Mouse (Mus musculus) cerebellum, adult 2 months (tissue): ENCODE results near the gene Blcap. TPM values are rescaled to one million over a fixed set of nuclear protein-coding genes. Genes with fewer than 3 reads are reported as not detected.

ENCODE experiments used
- DNase-seq, 2 experiments: peaks; one replicate each; pipeline ENCODE4 v3.0.0; 2021
- H3K27ac ChIP-seq: fragments of 200-500 bp; 2 replicates; pipeline ENCODE4 v1.5.1; 2012; ENCODE audit warnings: low read length, control low read depth, inconsistent platforms; ENCODE audit not compliant: insufficient read depth
- H3K27me3 ChIP-seq: fragments of 200-500 bp; 2 replicates; pipeline ENCODE4 v1.6.1; 2012; ENCODE audit warnings: inconsistent platforms, mild to moderate bottlenecking, low read length, moderate library complexity; ENCODE audit not compliant: control insufficient read depth, insufficient read depth
- H3K4me1 ChIP-seq: fragments of 200-500 bp; 2 replicates; pipeline ENCODE4 v1.6.1; 2011; ENCODE audit warnings: low read length; ENCODE audit not compliant: control insufficient read depth, insufficient read depth
- H3K4me3 ChIP-seq: fragments of 200-500 bp; replicated peaks from 2 replicates; pipeline ENCODE3; 2011; ENCODE audit warnings: mild to moderate bottlenecking, low read depth, low read length, control low read depth; ENCODE audit not compliant: insufficient read depth
- CTCF ChIP-seq: fragments of 200-500 bp; IDR thresholded peaks from 2 replicates; pipeline ENCODE4 v1.5.1; 2011; ENCODE audit warnings: low read depth, mild to moderate bottlenecking, control low read depth, low read length, moderate library complexity, borderline replicate concordance; ENCODE audit not compliant: insufficient read depth
- POLR2A ChIP-seq: fragments of 200-500 bp; IDR thresholded peaks from 2 replicates; pipeline ENCODE4 v1.6.1; 2011; ENCODE audit warnings: low read length, control low read depth, borderline replicate concordance; ENCODE audit not compliant: insufficient read depth
- WGBS: fragments of 180-500 bp; shearing (Covaris S2); methylation state at CpG from one replicate; pipeline ENCODE4 v1.1.7; 2018; 5-methylcytosine and 5-hydroxymethylcytosine counted together
- polyA plus RNA-seq: library from polyadenylated mRNA; depleted of rRNA; stranded (reverse); fragments of >200 nt; gene quantifications from 2 replicates; pipeline ENCODE4 v1.2.3, GENCODE M21; 2012

The Blcap gene
- polyA plus RNA-seq, 1 experiment = 124 TPM

DNA sequence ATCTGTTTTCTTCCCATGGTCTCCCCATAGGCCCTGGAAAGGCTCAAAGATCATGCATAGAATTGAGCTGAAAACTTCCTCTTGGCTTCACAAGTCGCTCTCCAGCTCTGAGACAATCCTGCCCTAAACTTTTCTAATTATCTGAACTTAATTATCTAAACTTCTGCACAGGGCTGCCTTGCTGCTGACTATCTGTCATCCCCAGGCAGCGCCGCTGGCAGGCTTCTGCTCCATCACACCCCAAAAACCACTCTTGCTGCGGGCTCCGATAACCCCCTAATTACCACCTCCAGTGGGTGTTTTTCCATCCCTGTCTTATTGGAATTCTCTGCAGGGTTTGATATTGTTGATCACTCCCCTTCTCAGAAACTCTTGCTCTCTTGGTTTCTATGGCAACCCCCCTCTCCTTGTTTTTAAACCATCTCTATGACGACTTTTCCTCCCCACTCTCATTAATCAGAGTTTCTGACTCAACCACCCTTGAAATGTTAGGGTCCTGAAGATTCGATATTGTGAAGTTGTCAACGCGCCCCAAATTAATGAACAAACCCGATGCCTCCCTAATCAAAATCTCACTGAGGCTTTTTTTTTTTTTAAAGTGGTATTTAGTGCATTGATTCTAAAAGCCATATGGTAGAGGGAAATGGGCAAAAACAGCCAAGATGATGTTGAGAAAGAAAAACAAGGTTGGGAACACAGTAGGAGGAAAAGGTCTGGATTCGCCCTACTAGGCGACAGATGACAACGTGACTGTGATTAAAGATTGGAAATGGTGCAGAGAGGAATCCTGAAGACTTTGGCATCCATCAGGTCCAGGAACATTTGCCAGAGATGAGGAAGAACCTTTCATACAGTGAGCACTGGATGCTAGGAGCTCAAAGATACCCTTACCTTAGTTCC, 40.8 kb downstream of the Blcap start:
- H3K27me3 ChIP-seq = no peaks in the 10 kb centered on the region
- no peaks in the 10 kb centered on the region; the same call in 1 of the 2 replicates for H3K4me1 ChIP-seq
- WGBS = 59% methylated on average over 13 of the region's 13 CpGs
- no peak for DNase-seq
- H3K4me3 ChIP-seq = no peak overlapping the region
- TF ChIP-seq POLR2A (no peak), CTCF (no peak)
- H3K27ac ChIP-seq = no peak overlapping the region

DNA sequence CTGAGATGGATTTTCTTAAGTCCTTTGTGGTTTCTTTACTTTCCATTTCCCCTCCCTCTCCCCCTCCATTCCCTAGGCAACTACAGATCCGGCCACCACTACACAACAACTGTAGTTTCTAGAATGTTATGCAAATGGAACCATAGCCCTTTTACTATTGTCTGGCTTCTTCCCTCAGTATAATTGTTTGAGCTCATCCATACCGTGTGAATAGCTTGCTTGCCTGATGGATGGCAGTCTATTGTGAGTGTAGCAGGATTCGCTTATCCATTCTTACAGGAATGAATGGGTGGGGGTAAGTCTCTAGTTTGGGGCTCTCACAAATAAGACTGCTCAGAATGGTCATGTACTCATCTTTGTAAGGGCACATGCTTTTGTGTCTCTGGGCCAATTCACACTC, 48.5 kb downstream of the Blcap start:
- H3K27ac ChIP-seq = no peak overlapping the region
- 33% methylated on average over 3 of the region's 3 CpGs for WGBS
- TF ChIP-seq POLR2A (no peak), CTCF (no peak)
- H3K27me3 ChIP-seq = no peaks in the 10 kb centered on the region
- DNase-seq = no peak
- H3K4me1 ChIP-seq = no peaks in the 10 kb centered on the region
- no peak overlapping the region for H3K4me3 ChIP-seq

DNA sequence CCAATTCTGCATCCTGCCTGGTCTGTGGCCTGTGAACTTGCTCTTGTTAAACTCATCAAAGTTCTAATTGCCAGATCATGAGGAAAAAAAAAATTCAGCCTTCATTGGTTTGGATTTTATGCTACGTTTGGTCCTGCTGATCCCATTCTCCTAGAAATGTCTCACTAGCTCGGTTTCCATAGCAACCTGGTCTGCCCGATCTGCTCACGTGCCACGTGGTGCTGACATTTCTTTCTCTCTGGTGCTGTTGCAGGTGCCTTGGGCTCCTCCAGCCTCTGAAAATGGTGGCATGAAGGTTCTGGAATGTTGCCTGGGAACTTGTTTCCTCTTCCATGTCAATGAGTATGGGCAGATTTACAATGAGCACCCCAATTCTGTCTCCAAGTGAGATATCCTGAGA, 50.6 kb downstream of the Blcap start:
- H3K4me3 ChIP-seq = no peak overlapping the region
- no peaks in the 10 kb centered on the region; the same call in 1 of the 2 replicates for H3K27me3 ChIP-seq
- no peak for TF ChIP-seq CTCF
- TF ChIP-seq POLR2A = no peak
- H3K4me1 ChIP-seq = no peaks in the 10 kb centered on the region
- H3K27ac ChIP-seq = no peak overlapping the region
- 20% methylated on average over 5 of the region's 5 CpGs for WGBS
- no peak for DNase-seq

DNA sequence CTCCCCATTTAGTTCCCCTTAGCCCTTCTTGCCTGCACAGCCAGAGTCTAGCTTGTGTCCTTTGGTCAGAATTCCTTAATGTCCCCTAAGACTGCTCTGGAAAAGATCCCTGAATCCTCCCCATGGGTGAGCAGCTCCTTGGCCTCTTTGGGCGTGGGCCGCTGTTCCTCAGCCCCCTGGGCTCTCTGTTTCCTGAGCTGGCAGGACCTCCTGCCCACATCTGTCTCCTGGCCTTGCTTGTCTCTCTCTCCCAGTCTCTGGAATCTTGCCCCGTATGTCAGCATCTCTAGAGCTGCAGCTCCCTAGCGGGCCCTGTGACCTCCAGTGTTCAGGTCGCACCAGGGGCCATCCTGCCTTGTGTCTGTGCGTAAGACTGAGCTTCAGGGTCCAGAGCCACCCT, 51.6 kb downstream of the Blcap start:
- DNase-seq = no peak
- no peak overlapping the region for H3K4me3 ChIP-seq
- 65% methylated on average over 6 of the region's 6 CpGs for WGBS
- H3K27me3 ChIP-seq = no peaks in the 10 kb centered on the region; the same call in 1 of the 2 replicates
- no peak overlapping the region for H3K27ac ChIP-seq
- H3K4me1 ChIP-seq = no peaks in the 10 kb centered on the region
- TF ChIP-seq CTCF = no peak
- TF ChIP-seq POLR2A = no peak

DNA sequence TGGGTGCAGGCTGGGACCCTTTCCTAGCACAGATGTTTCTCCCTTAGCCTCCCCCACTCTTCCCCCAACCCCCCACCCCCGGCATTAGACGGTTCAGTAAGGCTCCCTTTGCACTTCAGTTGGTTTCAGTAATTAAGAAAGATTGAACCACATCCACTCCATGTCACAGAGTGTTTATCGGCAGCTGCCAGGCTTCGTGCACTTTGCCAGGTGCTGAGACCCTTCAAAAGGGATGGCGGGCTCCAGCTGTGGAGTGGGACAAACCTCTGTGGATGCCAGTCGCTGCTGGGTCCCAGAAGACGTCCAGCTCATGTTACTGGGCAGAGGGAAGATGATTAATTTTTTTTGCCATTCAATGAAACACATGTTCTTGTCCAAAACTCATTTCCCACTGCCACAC, 52.6 kb downstream of the Blcap start:
- DNase-seq = no peak
- Histone ChIP-seq H3K27ac (no peak overlapping the region), H3K4me1 (no peaks in the 10 kb centered on the region), H3K27me3 (no peaks in the 10 kb centered on the region; the same call in 1 of the 2 replicates), H3K4me3 (no peak overlapping the region)
- no peak for TF ChIP-seq POLR2A
- no peak for TF ChIP-seq CTCF
- WGBS = 16% methylated on average over 7 of the region's 7 CpGs

DNA sequence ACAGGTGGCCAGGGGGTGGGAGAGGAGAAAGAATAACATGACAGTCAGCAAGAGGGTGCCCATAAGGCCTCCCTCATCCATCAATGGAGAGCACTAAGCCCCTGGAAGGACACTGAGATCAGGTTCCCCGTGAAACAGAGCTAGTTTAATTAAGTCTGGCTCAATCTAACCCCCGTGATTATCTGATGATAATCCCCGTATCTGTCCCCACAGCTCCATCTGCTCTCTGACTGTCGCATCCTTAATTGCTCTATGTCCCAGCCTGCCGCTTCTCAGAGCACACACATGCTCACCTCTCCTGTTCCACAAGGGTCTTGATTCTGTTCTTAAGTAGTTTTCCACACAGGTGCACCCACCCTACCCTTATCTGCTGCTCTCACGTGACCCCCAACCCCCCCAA, 53.5 kb downstream of the Blcap start:
- Histone ChIP-seq H3K4me1 (no peaks in the 10 kb centered on the region), H3K27ac (no peak overlapping the region), H3K27me3 (no peaks in the 10 kb centered on the region; the same call in 1 of the 2 replicates), H3K4me3 (no peak overlapping the region)
- no peak for DNase-seq
- WGBS = 42% methylated on average over 6 of the region's 6 CpGs
- TF ChIP-seq CTCF (no peak), POLR2A (no peak)

DNA sequence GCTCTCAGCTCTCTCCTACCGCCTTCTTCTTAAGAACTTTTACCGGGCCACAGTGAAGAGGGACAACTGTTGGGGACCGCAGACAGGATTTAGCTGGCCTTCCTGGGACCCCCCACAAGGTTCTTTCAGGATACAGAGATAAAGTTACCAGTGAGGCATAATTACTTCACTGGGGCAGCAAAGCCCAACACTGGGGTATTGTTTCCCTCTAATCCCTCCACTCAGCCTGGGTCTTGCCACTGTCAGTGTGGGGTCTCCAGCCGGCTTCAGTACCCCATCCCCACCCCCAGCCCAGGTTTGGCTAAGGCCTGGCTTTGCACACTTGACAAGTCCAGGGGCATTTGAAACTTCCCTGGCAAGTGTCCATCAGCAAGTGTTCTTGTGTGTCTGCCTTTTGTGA, 56.7 kb downstream of the Blcap start:
- DNase-seq = no peak
- no peaks in the 10 kb centered on the region; the same call in 1 of the 2 replicates for H3K27me3 ChIP-seq
- no peak overlapping the region for H3K4me3 ChIP-seq
- 28% methylated on average over 4 of the region's 4 CpGs for WGBS
- no peak for TF ChIP-seq CTCF
- no peak for TF ChIP-seq POLR2A
- H3K4me1 ChIP-seq = no peaks in the 10 kb centered on the region; the same call in 1 of the 2 replicates
- H3K27ac ChIP-seq = no peak overlapping the region

DNA sequence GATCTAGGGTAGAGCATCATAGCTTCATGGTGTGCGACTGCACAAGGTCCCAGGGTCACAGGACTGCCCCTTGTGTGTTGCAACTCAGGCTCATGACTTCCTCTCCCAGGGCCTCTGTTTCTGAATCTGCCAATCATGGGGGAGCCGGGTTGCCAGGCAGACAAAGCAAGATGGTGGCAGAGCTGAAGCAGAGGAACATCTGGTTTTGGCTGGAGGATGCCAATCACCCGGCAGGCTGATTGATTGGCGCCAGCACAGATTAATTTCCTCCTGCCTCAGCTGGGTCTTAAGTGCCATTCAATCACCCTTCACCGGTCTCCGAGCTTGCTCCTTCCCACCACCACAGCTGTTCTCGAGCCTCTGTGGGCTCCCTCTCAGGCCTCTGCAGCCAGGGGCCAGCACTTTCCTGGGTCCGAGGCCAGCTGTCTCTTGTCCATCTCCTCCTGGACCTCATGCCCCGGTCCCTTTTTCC, 57.3 kb downstream of the Blcap start:
- H3K27me3 ChIP-seq = no peaks in the 10 kb centered on the region; the same call in 1 of the 2 replicates
- DNase-seq = no peak
- TF ChIP-seq POLR2A = no peak
- no peak for TF ChIP-seq CTCF
- no peak overlapping the region for H3K27ac ChIP-seq
- WGBS = 48% methylated on average over 9 of the region's 9 CpGs
- no peak overlapping the region for H3K4me3 ChIP-seq
- no peaks in the 10 kb centered on the region; the same call in 1 of the 2 replicates for H3K4me1 ChIP-seq
